Mouse (Mus musculus): ENCODE results near the gene Ntsr2. TPM values are rescaled to one million over a fixed set of nuclear protein-coding genes. Genes with fewer than 3 reads are reported as not detected.

Gene Ntsr2
- polyA plus RNA-seq, 1 experiment from 2014 or later: not detected

DNA sequence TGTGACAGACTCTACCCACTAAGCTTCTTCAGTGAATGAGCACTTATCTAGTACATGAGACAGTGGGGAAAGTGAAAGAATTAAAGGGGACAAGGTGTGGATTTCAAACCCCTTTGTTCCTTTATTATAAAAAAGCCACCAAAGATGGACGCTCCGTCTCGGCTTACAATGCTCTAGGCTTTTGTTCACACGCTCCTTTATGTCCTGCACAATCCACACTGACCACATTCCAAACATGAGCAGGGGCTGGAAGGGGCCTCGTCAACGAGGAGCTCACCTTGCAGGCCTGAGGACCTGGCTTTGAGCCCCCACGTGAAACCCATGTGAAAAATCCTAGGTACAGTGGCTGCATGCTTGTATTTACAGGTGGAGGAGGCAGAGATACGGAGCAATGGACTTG lies 8.5 kb upstream of the Ntsr2 start:
- no peak for TF ChIP-seq CTCF (IDR thresholded peaks at IDR 0.05; ENCODE audit: low read depth)
- 60% methylated on average over 8 of the region's 8 CpGs for WGBS
- no peak overlapping the region for H3K27ac ChIP-seq (ENCODE audit: low read depth, low read length)
- no peak overlapping the region for H3K4me3 ChIP-seq (ENCODE audit: low read depth, low read length)
- ATAC-seq: no peak
- H3K36me3 ChIP-seq (ENCODE audit: control insufficient read depth, insufficient read depth): no peaks in the 10 kb centered on the region
- H3K27me3 ChIP-seq (replicated peaks; ENCODE audit: control insufficient read depth, insufficient read depth, low read length): no peaks in the 10 kb centered on the region
- no peak overlapping the region for H3K4me2 ChIP-seq (replicated peaks; ENCODE audit: low read depth)
- no peaks in the 10 kb centered on the region for H3K9me3 ChIP-seq (ENCODE audit: control insufficient read depth)
- H3K4me1 ChIP-seq (replicated peaks; ENCODE audit: control insufficient read depth, insufficient read depth, low read length): no peaks in the 10 kb centered on the region
- no peak overlapping the region for H3K9ac ChIP-seq (ENCODE audit: low read depth, low read length)

DNA sequence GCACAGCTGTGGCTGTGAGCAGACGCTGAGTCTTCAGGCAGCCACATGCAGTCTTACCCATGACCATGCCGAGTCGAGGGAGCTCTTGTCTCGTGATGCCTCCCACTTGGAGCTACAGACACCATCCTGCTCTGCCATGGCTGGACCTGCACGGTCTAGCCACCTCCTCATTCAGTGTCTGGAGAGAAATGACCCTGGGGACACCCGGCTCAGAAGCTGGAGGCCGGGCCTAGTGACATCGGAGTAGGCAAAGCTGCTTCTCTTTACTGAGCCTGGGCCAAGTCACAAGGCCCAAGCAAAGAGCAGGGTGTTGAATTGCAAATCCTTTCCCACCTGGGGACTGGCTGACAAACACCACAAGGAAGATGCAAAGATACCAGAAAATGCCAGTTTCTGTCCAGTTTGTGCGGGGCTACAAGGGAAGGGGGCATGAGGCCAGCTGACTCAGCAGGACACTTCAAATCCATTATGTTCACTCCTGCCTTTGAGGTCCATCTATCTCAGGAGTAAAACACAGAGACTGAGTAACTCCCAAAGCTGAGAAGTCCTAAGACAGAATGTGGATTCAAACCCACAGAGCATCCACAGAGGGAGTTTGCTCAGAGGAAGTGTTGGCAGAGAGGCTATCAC lies 6.3 kb upstream of the Ntsr2 start:
- no peak overlapping the region for H3K4me3 ChIP-seq (ENCODE audit: low read depth, low read length)
- H3K36me3 ChIP-seq (ENCODE audit: control insufficient read depth, insufficient read depth): no peaks in the 10 kb centered on the region
- no peaks in the 10 kb centered on the region for H3K27me3 ChIP-seq (replicated peaks; ENCODE audit: control insufficient read depth, insufficient read depth, low read length)
- H3K9me3 ChIP-seq (ENCODE audit: control insufficient read depth): no peaks in the 10 kb centered on the region
- H3K9ac ChIP-seq (ENCODE audit: low read depth, low read length): no peak overlapping the region
- H3K27ac ChIP-seq (ENCODE audit: low read depth, low read length): no peak overlapping the region
- no peak for TF ChIP-seq CTCF (IDR thresholded peaks at IDR 0.05; ENCODE audit: low read depth)
- 53% methylated on average over 9 of the region's 9 CpGs for WGBS
- no peak overlapping the region for H3K4me2 ChIP-seq (replicated peaks; ENCODE audit: low read depth)
- no peaks in the 10 kb centered on the region for H3K4me1 ChIP-seq (replicated peaks; ENCODE audit: control insufficient read depth, insufficient read depth, low read length)
- no peak for ATAC-seq

DNA sequence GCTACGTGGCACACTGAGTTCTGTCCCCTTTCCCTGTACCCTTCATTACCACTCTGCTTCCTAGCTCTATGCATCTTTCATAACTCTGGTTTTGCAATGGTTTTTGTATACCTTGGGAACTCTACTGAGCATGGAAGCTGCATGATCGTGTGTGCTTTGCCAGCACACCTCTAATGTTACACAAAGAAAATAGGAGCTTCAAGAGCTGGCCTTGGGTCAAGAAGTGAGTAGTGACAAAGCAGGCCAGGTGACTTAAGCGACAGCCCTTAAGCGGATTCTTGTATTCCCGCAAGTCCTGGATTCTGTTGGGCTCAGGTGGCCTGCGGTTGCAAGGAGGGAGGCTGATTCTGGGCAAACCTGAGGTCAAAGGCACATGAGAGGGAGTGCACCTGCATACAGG lies 4.9 kb upstream of the Ntsr2 start:
- Histone ChIP-seq H3K36me3 (ENCODE audit: control insufficient read depth, insufficient read depth) (no peaks in the 10 kb centered on the region), H3K9me3 (ENCODE audit: control insufficient read depth) (no peaks in the 10 kb centered on the region), H3K4me3 (ENCODE audit: low read depth, low read length) (no peak overlapping the region), H3K4me1 (replicated peaks; ENCODE audit: control insufficient read depth, insufficient read depth, low read length) (no peaks in the 10 kb centered on the region), H3K4me2 (replicated peaks; ENCODE audit: low read depth) (no peak overlapping the region), H3K27ac (ENCODE audit: low read depth, low read length) (no peak overlapping the region), H3K27me3 (replicated peaks; ENCODE audit: control insufficient read depth, insufficient read depth, low read length) (peaks cover 4% of the 10 kb centered on the region; the same call in 1 of the 2 replicates), H3K9ac (ENCODE audit: low read depth, low read length) (no peak overlapping the region)
- no peak for TF ChIP-seq CTCF (IDR thresholded peaks at IDR 0.05; ENCODE audit: low read depth)
- ATAC-seq: no peak
- 88% methylated on average over 6 of the region's 6 CpGs for WGBS

DNA sequence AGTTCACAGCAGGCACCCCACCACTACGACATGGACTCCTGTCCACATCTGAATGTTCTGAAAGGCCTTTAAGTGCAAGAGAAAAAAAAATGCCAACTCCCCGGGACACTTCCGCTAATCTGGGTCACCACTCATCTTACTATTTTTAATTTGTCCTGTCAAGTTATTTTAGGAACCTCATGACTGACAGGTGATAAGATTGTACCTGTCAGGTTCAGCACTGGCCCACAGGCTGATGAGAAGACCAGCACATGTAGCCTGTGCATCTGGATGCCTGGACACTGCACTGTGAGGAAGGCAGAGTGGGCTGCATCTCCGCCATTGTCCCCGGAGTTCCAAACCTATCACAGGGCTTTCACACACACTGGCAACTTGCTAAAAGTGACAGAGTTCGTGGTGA lies 3.4 kb upstream of the Ntsr2 start:
- no peaks in the 10 kb centered on the region for H3K4me1 ChIP-seq (replicated peaks; ENCODE audit: control insufficient read depth, insufficient read depth, low read length)
- peaks cover 19% of the 10 kb centered on the region for H3K27me3 ChIP-seq (replicated peaks; ENCODE audit: control insufficient read depth, insufficient read depth, low read length)
- no peak overlapping the region for H3K4me3 ChIP-seq (ENCODE audit: low read depth, low read length)
- H3K4me2 ChIP-seq (replicated peaks; ENCODE audit: low read depth): no peak overlapping the region
- no peak overlapping the region for H3K27ac ChIP-seq (ENCODE audit: low read depth, low read length)
- no peaks in the 10 kb centered on the region for H3K9me3 ChIP-seq (ENCODE audit: control insufficient read depth)
- TF ChIP-seq CTCF (IDR thresholded peaks at IDR 0.05; ENCODE audit: low read depth): no peak
- 80% methylated on average over 6 of the region's 6 CpGs for WGBS
- H3K9ac ChIP-seq (ENCODE audit: low read depth, low read length): no peak overlapping the region
- H3K36me3 ChIP-seq (ENCODE audit: control insufficient read depth, insufficient read depth): no peaks in the 10 kb centered on the region
- no peak for ATAC-seq

DNA sequence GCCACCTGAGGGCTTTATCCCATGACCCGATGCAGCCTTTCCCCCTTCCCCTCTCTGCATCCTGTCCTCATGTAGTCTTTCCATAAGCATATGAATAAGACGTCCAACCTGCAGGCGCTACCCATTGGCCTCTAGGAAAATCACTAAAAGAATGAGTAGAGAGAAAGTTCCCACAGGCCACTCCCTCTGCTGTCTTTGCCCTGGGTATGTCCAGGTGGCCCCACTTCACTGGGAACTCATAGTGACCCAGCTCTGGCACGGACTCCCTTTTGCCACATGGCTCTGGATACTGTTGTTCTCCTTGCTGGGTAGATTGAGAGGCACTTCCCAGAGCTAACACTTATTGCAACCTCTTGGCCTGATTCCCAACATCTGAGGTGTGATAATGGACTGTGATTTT lies 2.4 kb downstream of the Ntsr2 start:
- H3K9me3 ChIP-seq (ENCODE audit: control insufficient read depth): no peaks in the 10 kb centered on the region
- peaks cover 22% of the 10 kb centered on the region for H3K27me3 ChIP-seq (replicated peaks; ENCODE audit: control insufficient read depth, insufficient read depth, low read length)
- no peak for TF ChIP-seq CTCF (IDR thresholded peaks at IDR 0.05; ENCODE audit: low read depth)
- no peak overlapping the region for H3K27ac ChIP-seq (ENCODE audit: low read depth, low read length)
- no peak overlapping the region for H3K4me2 ChIP-seq (replicated peaks; ENCODE audit: low read depth)
- H3K4me3 ChIP-seq (ENCODE audit: low read depth, low read length): no peak overlapping the region
- no peaks in the 10 kb centered on the region for H3K4me1 ChIP-seq (replicated peaks; ENCODE audit: control insufficient read depth, insufficient read depth, low read length)
- WGBS: 75% methylated on average over 4 of the region's 4 CpGs
- no peak overlapping the region for H3K9ac ChIP-seq (ENCODE audit: low read depth, low read length)
- no peaks in the 10 kb centered on the region for H3K36me3 ChIP-seq (ENCODE audit: control insufficient read depth, insufficient read depth)
- no peak for ATAC-seq

DNA sequence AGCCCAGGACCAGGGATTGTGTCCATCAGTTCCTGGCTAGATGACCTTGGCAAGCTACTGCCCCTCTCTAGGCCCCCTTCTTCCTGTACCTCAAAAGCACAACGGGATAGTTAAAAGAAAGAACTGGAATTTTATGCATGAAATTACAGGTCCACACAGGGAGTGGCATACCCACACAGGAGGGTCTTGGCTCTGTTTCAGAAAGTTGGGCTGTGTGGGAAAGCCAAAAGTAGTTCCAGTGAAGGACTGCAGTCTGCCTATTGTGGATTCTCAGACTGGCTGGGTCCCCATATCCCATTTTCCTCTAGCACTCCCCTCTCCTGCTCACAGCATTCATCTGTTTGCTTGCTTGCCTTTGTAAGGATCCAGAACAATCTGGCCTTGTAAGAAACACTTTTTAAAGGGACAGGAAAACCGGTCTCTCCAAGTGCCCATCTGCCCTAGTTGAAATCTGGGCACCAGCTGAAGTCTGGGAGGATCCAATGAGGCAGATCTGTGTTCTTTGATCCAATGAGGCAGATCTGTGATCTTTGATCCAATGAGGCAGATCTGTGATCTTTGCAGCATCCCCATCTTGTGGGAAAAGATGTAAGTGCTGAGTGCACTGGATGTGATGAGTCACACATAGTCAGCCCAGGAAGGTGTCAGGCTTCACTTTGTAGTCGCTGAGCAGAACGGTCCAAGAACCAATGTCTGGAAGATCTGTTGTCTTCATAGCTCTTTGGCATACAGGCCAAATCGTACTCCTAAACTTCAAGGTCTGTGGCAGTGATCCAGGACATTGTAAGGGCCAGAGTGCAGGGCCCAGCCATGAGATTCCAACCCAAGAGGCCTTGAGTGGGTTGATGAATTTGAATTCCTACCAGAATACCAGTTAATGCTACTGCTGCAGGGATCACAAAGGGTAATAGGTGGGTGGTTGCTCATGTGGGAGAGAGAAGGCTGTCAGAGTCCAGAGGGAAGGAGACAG lies 4.0 kb downstream of the Ntsr2 start:
- no peak overlapping the region for H3K27ac ChIP-seq (ENCODE audit: low read depth, low read length)
- peaks cover 22% of the 10 kb centered on the region for H3K27me3 ChIP-seq (replicated peaks; ENCODE audit: control insufficient read depth, insufficient read depth, low read length)
- no peak overlapping the region for H3K4me2 ChIP-seq (replicated peaks; ENCODE audit: low read depth)
- H3K4me1 ChIP-seq (replicated peaks; ENCODE audit: control insufficient read depth, insufficient read depth, low read length): no peaks in the 10 kb centered on the region
- no peak overlapping the region for H3K9ac ChIP-seq (ENCODE audit: low read depth, low read length)
- no peak overlapping the region for H3K4me3 ChIP-seq (ENCODE audit: low read depth, low read length)
- H3K36me3 ChIP-seq (ENCODE audit: control insufficient read depth, insufficient read depth): no peaks in the 10 kb centered on the region
- WGBS: 69% methylated on average over 5 of the region's 5 CpGs
- no peak for TF ChIP-seq CTCF (IDR thresholded peaks at IDR 0.05; ENCODE audit: low read depth)
- H3K9me3 ChIP-seq (ENCODE audit: control insufficient read depth): no peaks in the 10 kb centered on the region
- no peak for ATAC-seq
